10 mouse cellular contexts compared by ENCODE assay signal in genomic region chr5:140217900-140218299, GRCm38 (mm10).
DNase-seq lines count a peak whose midpoint lies in the region; ATAC-seq and TF ChIP-seq lines count a peak whose summit lies in the region.
"Had no signal": no experiment of that assay in that cellular context is flagged by ENCODE, and none has a peak within 500 bp of the region (broad histone marks: within the 10 kb centered on the region; RNA-seq: fewer than 3 reads in every experiment).

No protein-coding gene starts in this region.

- no peaks in the 10 kb centered on the region for H3K27me3 ChIP-seq in heart, adult 2 months (ENCODE audit: control insufficient read depth, insufficient read depth, low read length)
- H3K27me3 ChIP-seq in heart, embryonic 12.5 days (replicated peaks), result 0 out of 2 replicates have a peak, but pooled peaks cover 6% of the 10 kb centered on the region
- no peaks in the 10 kb centered on the region for H3K27me3 ChIP-seq in embryonic facial prominence, embryonic 11.5 days (ENCODE audit: control insufficient read depth, insufficient read depth, low read length)
- H3K27me3 ChIP-seq in forebrain, embryonic 16.5 days (replicated peaks; ENCODE audit: control insufficient read depth, insufficient read depth, low read length), result no peaks in the 10 kb centered on the region
- H3K27me3 ChIP-seq: limb, embryonic 15.5 days; Patski had no signal

- no peak for TF ChIP-seq POLR2A in heart, adult 2 months (IDR thresholded peaks at IDR 0.05; ENCODE audit: insufficient read depth, low read depth, low read length)

- WGBS in heart, adult 2 months, result 53% methylated on average over 2 of the region's 2 CpGs
- 21% methylated on average over 2 of the region's 2 CpGs for whole genome bisulfite sequencing in heart, embryonic 12.5 days
- WGBS in embryonic facial prominence, embryonic 11.5 days, result 30% methylated on average over 2 of the region's 2 CpGs
- 30% methylated on average over 2 of the region's 2 CpGs for WGBS in forebrain, embryonic 16.5 days

- peak overlapping the region; percentile 54 for H3K27ac ChIP-seq in heart, adult 2 months
- H3K27ac ChIP-seq in heart, embryonic 12.5 days (ENCODE audit: poor library complexity, severe bottlenecking), result no peak overlapping the region
- H3K27ac ChIP-seq in embryonic facial prominence, embryonic 11.5 days (replicated peaks; ENCODE audit: low read depth, low read length), result no peak overlapping the region
- H3K27ac ChIP-seq in forebrain, embryonic 16.5 days (ENCODE audit: low read length), result no peak overlapping the region
- H3K27ac ChIP-seq: limb, embryonic 15.5 days had no signal

- intact Hi-C loops in heart, adult 2 months (cut with DNase I), result no loop called here

- TF ChIP-seq CTCF in heart, adult 2 months (IDR thresholded peaks at IDR 0.05), result no peak

- no peak overlapping the region for H3K4me2 ChIP-seq in heart, embryonic 12.5 days
- no peak overlapping the region for H3K4me2 ChIP-seq in embryonic facial prominence, embryonic 11.5 days (ENCODE audit: low read depth, low read length)
- H3K4me2 ChIP-seq in forebrain, embryonic 16.5 days (ENCODE audit: low read length), result no peak overlapping the region
- H3K4me2 ChIP-seq: limb, embryonic 15.5 days had no signal

- H3K9ac ChIP-seq in heart, adult 2 months (ENCODE audit: low read depth, low read length), result no peak overlapping the region
- H3K9ac ChIP-seq in heart, embryonic 12.5 days, result no peak overlapping the region
- H3K9ac ChIP-seq in embryonic facial prominence, embryonic 11.5 days (replicated peaks; ENCODE audit: low read length), result no peak overlapping the region
- no peak overlapping the region for H3K9ac ChIP-seq in forebrain, embryonic 16.5 days (replicated peaks; ENCODE audit: low read depth, low read length)
- H3K9ac ChIP-seq: limb, embryonic 15.5 days had no signal

- TF ChIP-seq EP300 in heart, adult 2 months (IDR thresholded peaks at IDR 0.05; ENCODE audit: insufficient read depth, low read depth, low read length), result no peak

- DNase-seq in heart, adult 2 months, result no peak
- DNase-seq in thymus, postnatal 0 days (ENCODE audit: low spot score), result peak; percentile 50
- no peak for DNase-seq in thymus, postnatal 10 days (ENCODE audit: low spot score in 2 of 2)
- peak; percentile 71 for DNase-seq in embryonic facial prominence, embryonic 11.5 days (ENCODE audit: low spot score)
- DNase-seq in right cerebral cortex, postnatal 36 days (ENCODE audit: low spot score in 2 of 2), result no peak

- ATAC-seq in heart, embryonic 12.5 days (ENCODE audit: insufficient number of reproducible peaks, low FRiP score), result no peak
- no peak for ATAC-seq in embryonic facial prominence, embryonic 11.5 days (replicated peaks; ENCODE audit: insufficient number of reproducible peaks, low FRiP score, low TSS enrichment, low read depth)
- ATAC-seq in forebrain, embryonic 16.5 days, result no peak
- ATAC-seq in granulocyte monocyte progenitor cell, adult 5-6 weeks (replicated peaks; ENCODE audit: poor library complexity, severe bottlenecking), result no peak
- ATAC-seq: Patski had no signal

- no peaks in the 10 kb centered on the region; the same call in 1 of the 2 replicates for H3K79me2 ChIP-seq in heart, adult 2 months (replicated peaks; ENCODE audit: control insufficient read depth, insufficient read depth, low read length)

- no peaks in the 10 kb centered on the region for H3K9me3 ChIP-seq in heart, embryonic 12.5 days (replicated peaks)
- no peaks in the 10 kb centered on the region for H3K9me3 ChIP-seq in embryonic facial prominence, embryonic 11.5 days (replicated peaks; ENCODE audit: control insufficient read depth, low read length)
- no peaks in the 10 kb centered on the region for H3K9me3 ChIP-seq in forebrain, embryonic 16.5 days (ENCODE audit: control insufficient read depth, low read length)
- H3K9me3 ChIP-seq: limb, embryonic 15.5 days had no signal

- H3K36me3 ChIP-seq in heart, adult 2 months (ENCODE audit: control insufficient read depth, insufficient read depth, low read length), result no peaks in the 10 kb centered on the region
- no peaks in the 10 kb centered on the region for H3K36me3 ChIP-seq in heart, embryonic 12.5 days
- no peaks in the 10 kb centered on the region for H3K36me3 ChIP-seq in embryonic facial prominence, embryonic 11.5 days (replicated peaks; ENCODE audit: control insufficient read depth, insufficient read depth, low read depth, low read length)
- H3K36me3 ChIP-seq in forebrain, embryonic 16.5 days (ENCODE audit: control insufficient read depth, insufficient read depth), result no peaks in the 10 kb centered on the region
- H3K36me3 ChIP-seq: limb, embryonic 15.5 days had no signal

- no peak overlapping the region for H3K4me3 ChIP-seq in heart, adult 2 months
- H3K4me3 ChIP-seq in heart, embryonic 12.5 days, result no peak overlapping the region
- no peak overlapping the region for H3K4me3 ChIP-seq in embryonic facial prominence, embryonic 11.5 days (ENCODE audit: low read depth, low read length)
- H3K4me3 ChIP-seq in forebrain, embryonic 16.5 days (replicated peaks; ENCODE audit: low read length), result no peak overlapping the region
- H3K4me3 ChIP-seq: limb, embryonic 15.5 days had no signal

- peaks cover 9% of the 10 kb centered on the region for H3K4me1 ChIP-seq in heart, adult 2 months (ENCODE audit: control insufficient read depth, insufficient read depth, low read length)
- H3K4me1 ChIP-seq in heart, embryonic 12.5 days (replicated peaks), result peaks cover 24% of the 10 kb centered on the region
- H3K4me1 ChIP-seq in embryonic facial prominence, embryonic 11.5 days (ENCODE audit: control insufficient read depth, insufficient read depth, low read length), result no peaks in the 10 kb centered on the region
- peaks cover 3% of the 10 kb centered on the region; the same call in 1 of the 2 replicates for H3K4me1 ChIP-seq in forebrain, embryonic 16.5 days (replicated peaks; ENCODE audit: control insufficient read depth, insufficient read depth, low read length)
- H3K4me1 ChIP-seq: limb, embryonic 15.5 days had no signal

Comparison
In these comparisons a context has a peak if more than half of its experiments do, and no peak if none do; other contexts are left out.
1. DNase-seq: peak in thymus, postnatal 0 days (single experiment) and embryonic facial prominence, embryonic 11.5 days (single experiment); none in heart, adult 2 months (0 of 2), thymus, postnatal 10 days (0 of 2) and right cerebral cortex, postnatal 36 days (0 of 2).